Mouse (Mus musculus) bone marrow macrophage, adult 2 months (primary cell): ENCODE results near the gene 9530003J23Rik. TPM values are rescaled to one million over a fixed set of nuclear protein-coding genes. Genes with fewer than 3 reads are reported as not detected.
"Not testable (repeated sequence)": the region's sequence is repeated elsewhere in the genome, so short reads cannot be mapped to it uniquely, and the experiment has no call there.

Experiments
- H3K27ac ChIP-seq: 2 replicates; pipeline ENCODE4 v1.5.1; 2012; ENCODE audit warnings: low read depth, low read length; ENCODE audit not compliant: insufficient read depth
- H3K4me1 ChIP-seq: 2 replicates; pipeline ENCODE4 v1.6.1; 2012; ENCODE audit warnings: low read length; ENCODE audit not compliant: control insufficient read depth, insufficient read depth
- H3K4me3 ChIP-seq: 2 replicates; pipeline ENCODE4 v1.5.1; 2012; ENCODE audit warnings: mild to moderate bottlenecking, low read length, moderate library complexity; ENCODE audit not compliant: insufficient read depth
- CTCF ChIP-seq: IDR thresholded peaks from 2 replicates; pipeline ENCODE4 v1.5.1; 2012; ENCODE audit warnings: low read depth, mild to moderate bottlenecking, low read length, moderate library complexity
- POLR2A ChIP-seq: IDR thresholded peaks from 2 replicates; pipeline ENCODE4 v1.6.1; 2012; ENCODE audit warnings: mild to moderate bottlenecking, low read depth, low read length, borderline replicate concordance
- polyA plus RNA-seq: library from polyadenylated mRNA; stranded (reverse); fragments of >200 nt; gene quantifications from 2 replicates; pipeline ENCODE4 v1.2.4, GENCODE M21; 2012; ENCODE audit not compliant: missing spikeins, insufficient read depth, insufficient read length

Gene 9530003J23Rik
- not detected in 2 replicates for polyA plus RNA-seq

DNA sequence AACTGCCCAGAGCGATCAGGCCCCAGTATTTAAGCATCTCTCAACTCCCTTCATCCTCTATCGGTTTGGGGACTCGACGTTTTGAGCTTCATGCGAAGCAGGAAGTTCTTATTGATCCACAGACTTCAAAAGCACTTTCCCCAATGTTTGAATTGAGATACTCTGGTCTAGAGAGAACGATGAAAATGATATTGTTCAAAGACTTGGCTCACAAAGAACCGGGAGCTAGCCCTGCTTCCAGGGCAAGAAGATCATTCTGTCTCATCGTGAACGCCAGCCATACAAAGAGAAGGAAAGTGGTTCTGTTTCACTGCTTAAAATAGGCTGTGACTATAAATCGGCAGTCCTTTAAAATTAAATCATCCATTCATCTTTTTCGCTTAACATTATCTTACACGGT, at the start of gene 9530003J23Rik:
9530003J23Rik (minus strand) TSS at position 101 of the 400 bp plus-strand sequence.
- no peak within 1 kb of the TSS for H3K27ac ChIP-seq
- no peak for TF ChIP-seq POLR2A
- TF ChIP-seq CTCF, result no peak
- no peaks in the 10 kb centered on the region for H3K4me1 ChIP-seq
- no peak within 1 kb of the TSS for H3K4me3 ChIP-seq

DNA sequence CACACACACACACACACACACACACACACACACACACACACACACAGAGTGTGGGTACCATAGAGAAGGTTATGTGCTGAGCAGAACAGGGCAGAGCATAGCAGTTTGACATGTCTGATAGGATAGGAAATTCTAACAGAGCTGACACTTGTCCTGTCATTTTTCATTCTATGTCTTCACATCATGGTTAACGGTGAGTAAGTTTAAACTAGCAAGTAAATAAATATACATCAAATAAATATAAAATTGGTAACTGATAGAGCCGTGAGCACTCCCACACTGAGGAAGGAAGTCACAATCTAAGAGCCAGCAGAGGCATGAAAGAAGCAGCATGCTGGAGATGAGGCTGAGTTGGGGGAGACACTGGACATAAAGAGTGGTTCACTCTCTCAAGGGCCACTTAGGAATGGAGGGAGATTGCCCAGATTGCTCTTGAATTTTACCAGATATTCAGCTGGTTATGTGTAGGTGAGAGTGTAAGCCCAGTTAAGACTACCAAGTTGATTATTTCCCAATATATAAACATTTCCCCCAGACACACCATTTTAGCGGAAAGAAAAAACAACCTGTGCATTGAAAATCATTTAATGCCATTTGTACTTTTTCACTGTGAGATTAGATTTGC, 48.8 kb upstream of the 9530003J23Rik start:
- H3K4me1 ChIP-seq, result peaks cover 64% of the 10 kb centered on the region
- TF ChIP-seq CTCF, result no peak
- no peak for TF ChIP-seq POLR2A
- peak overlapping the region; percentile 95 for H3K27ac ChIP-seq
- no peak overlapping the region for H3K4me3 ChIP-seq

DNA sequence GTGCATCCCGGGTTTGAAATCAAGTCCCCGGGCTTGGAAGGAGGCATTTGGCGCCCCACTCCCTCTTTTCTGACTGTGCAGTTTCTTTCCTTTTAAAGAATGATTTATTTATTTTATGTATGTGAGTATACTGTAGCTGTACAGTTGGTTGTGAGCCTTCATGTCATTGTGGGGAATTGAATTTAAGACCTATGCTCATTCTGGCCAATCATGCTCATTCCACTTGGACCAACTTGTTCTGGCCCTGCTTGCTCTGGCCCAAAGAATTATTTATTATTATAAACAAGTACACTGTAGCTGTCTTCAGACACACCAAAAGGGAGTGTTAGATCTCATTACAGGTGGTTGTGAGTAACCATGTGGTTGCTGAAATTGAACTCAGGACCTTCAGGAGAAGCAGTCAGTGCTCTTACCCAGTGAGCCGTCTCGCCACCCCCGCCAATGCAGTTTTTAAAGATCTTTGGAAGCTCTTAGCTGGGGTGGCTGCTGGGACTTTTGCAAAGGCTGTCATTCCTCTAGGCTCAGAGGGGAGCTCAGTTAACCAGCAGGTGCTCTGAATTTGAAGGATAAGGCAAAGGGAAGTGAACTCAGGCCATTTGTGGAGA, 48.0 kb upstream of the 9530003J23Rik start:
- H3K27ac ChIP-seq, result peak overlapping the region; percentile 82

DNA sequence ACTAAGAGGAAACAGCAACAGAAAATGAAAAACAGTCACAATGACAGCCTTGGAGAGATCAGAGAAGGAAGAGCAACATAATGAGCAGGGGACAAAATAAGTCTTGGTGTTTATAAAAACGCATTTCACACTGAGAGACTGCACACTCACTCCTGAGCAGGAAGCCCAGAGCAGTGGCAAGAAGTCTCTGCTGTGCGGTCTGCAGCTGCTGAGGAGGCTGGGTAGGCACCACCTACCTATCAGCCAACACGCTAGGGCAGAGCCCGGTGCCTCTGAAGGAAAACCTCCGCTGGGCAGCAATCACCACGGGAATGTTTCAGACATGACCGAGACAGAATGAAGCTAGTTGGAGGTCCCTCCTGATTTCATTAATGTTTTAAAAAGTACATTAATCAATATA, 47.1 kb upstream of the 9530003J23Rik start:
- Histone ChIP-seq H3K27ac (peak overlapping the region; percentile 83), H3K4me1 (peaks cover 60% of the 10 kb centered on the region), H3K4me3 (0 out of 2 replicates have a peak overlapping the region, but pooled peaks have one; percentile 22)

More for the DNA sequence above, 48.0 kb upstream of the 9530003J23Rik start:
- Histone ChIP-seq H3K4me1 (peaks cover 62% of the 10 kb centered on the region), H3K4me3 (no peak overlapping the region)
- TF ChIP-seq POLR2A, result no peak
- no peak for TF ChIP-seq CTCF

DNA sequence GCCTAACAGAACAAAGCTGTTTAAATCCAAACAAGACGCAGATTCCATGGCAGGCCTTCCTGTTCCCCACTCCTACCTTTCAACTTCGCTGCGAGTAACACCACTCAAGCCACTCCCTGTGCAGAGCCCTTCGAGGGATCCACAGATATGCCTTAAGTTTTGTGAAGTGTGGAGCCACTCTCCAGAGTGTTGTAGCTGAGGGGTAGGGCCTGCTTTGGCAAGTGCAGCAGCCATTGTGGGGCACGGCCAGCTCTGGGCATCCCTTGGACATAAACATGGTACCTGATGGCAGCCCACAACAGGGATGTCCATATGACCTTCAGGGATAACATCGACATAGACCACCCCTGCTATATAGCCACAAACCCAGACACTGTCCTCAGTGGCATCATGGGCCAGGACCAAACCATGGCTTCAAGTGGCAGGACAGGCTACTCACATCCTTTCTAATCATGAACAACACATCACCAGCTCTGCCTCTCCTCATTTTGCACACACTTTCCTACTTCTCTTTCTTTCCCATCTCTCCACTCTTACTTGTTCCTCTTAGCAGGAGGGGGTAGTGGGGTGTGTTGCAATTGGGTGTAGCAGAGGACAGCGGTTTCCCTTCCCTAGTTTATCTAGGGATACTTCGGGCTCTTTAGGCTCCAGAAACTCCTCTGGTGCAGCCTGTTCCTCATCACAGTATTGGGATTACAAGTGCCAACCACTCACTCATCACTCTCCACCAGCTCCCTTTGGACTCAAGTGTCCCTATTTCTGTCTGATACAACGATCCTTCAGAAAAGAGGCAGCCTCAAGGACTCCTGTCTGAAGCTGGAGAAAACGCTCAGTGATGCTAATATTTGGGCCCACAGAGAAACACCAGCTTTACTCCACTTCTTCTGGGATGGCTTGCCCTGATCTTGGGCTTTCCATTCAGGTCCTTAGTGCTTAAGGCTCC, 46.3 kb upstream of the 9530003J23Rik start:
- TF ChIP-seq CTCF (no peak), POLR2A (no peak)
- H3K27ac ChIP-seq, result peak overlapping the region; percentile 83
- H3K4me1 ChIP-seq, result peaks cover 55% of the 10 kb centered on the region
- peak overlapping the region; percentile 22; the same call in 1 of the 2 replicates for H3K4me3 ChIP-seq

DNA sequence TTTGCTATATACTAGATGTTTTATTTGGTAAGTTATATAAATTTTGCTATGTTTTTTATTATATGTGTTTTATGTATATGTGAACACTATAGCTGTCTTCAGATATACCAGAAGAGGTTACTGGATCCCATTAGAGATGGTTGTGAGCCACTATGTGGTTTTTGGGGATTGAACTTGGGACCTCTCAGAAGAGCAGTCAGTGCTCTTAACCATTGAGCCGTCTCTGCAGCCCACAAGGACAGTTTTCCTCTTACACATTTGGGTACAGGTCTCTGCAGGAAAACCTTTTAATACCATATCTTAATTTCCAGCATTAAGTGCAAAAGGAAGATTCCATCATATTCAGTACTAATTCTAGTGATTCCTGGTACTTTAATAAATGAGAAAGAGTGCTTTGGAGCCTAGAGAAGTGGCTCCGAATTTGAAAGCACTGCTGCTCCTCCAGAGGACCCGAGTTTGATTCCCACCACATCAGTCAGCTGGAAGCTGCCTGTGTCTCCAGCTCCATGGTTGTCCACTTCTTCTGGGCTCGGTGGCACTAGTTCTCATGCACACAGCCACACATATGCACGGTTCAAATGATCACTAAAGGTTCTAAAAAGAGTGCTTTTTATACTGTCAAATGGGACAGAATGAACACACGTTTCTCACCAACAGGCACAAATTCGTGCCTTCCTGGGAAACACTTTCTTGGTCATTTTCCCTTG, 45.5 kb upstream of the 9530003J23Rik start:
- Histone ChIP-seq H3K27ac (peak overlapping the region; percentile 83), H3K4me1 (peaks cover 51% of the 10 kb centered on the region), H3K4me3 (no peak overlapping the region)
- no peak for TF ChIP-seq POLR2A
- no peak for TF ChIP-seq CTCF

DNA sequence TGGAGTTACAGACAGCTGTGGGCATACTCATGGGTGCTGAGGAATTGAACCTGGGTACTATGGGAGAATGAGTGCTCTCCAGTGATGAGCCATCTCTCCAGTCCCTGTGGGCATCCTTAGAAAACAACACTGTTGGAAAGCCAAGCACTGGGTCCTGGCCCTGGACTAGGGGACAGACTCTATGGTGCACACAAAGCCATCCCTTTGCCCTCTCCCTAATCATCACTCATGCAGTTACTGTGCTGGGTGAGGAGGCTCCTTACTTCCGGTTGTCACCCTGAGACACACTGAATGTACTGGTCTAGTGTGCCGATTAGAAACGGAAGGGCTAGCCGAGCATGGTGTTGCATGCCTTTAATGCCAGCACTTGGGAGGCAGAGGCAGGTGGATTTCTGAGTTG, 44.7 kb upstream of the 9530003J23Rik start:
- Histone ChIP-seq H3K4me1 (peaks cover 44% of the 10 kb centered on the region), H3K27ac (peak overlapping the region; percentile 94)

DNA sequence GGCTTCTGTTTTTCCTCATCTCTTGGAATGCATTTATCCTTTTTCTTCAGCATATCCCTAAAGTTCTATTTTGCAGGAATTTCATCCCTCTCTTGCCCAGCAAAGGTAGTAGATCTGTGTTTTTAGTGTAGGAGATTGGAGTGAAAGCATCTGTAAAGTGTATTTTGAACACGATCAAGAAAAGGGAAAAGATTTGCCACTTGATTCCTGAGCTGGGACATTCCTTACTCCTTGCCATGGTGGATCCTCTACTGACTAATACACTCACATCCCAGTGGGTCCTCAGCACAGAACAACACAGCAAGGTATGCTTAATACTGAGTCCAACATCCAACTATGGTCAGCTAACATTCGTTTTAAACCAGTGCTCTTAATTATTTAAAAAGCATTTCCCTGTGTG, 44.0 kb upstream of the 9530003J23Rik start:
- H3K27ac ChIP-seq, result peak overlapping the region; percentile 94
- H3K4me1 ChIP-seq, result peaks cover 39% of the 10 kb centered on the region
- H3K4me3 ChIP-seq, result peak overlapping the region; percentile 38

More for the DNA sequence above, 44.7 kb upstream of the 9530003J23Rik start:
- H3K4me3 ChIP-seq, result not testable (repeated sequence)

DNA sequence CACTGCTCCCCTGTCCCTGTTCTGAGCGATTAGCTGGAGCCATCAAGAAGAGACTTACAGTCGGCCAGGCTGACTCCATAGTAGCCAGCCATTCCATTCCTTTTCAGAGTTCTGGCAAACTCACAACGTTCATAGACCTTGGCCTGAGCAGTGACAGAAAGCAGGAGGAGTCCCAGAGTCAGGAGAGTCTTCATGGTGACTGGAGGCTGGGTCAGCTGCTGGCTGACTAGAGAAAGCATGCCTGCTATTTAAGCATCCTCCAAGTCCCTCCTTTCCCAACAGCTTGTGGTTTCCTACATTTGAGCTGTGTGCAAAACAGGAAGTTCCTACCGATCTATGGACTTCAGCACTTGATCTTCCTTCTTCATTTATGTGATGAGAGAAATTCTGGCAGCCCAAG, 43.5 kb upstream of the 9530003J23Rik start, which contains the start of gene Lyz2:
Lyz2 (minus strand) TSS at position 273 of the 400 bp plus-strand sequence.
- H3K4me3 ChIP-seq, result peak within 1 kb of the TSS; percentile 70
- H3K27ac ChIP-seq, result peak within 1 kb of the TSS; percentile 94
- TF ChIP-seq POLR2A (peak; percentile 74; the same call in 1 of the 2 replicates), CTCF (no peak)

More for the DNA sequence above, 44.0 kb upstream of the 9530003J23Rik start:
- TF ChIP-seq CTCF, result no peak
- no peak for TF ChIP-seq POLR2A

More for the DNA sequence above, 43.5 kb upstream of the 9530003J23Rik start, which contains the start of gene Lyz2:
- peaks cover 34% of the 10 kb centered on the region for H3K4me1 ChIP-seq
